Mouse (Mus musculus) spleen, adult 2 months (tissue): Measurements from ENCODE around the gene Dnajc1.

ENCODE experiments used
- CTCF ChIP-seq: fragments of 200-500 bp; IDR thresholded peaks from 2 replicates; pipeline ENCODE4 v1.5.1; 2011; ENCODE audit warnings: mild to moderate bottlenecking, inconsistent platforms; ENCODE audit not compliant: insufficient read depth, insufficient read length, insufficient replicate concordance; ENCODE audit errors: extremely low read depth
- POLR2A ChIP-seq: fragments of 200-500 bp; IDR thresholded peaks from 2 replicates; pipeline ENCODE4 v1.6.1; 2011; ENCODE audit warnings: low read depth, low read length, inconsistent platforms

GRCm38 (mm10) chr2:18370794-18371498, 21.7 kb downstream of the Dnajc1 start:
- no peak for TF ChIP-seq CTCF
- no peak for TF ChIP-seq POLR2A
